ENCODE assay signal across 9 mouse cellular contexts in the genomic region with DNA sequence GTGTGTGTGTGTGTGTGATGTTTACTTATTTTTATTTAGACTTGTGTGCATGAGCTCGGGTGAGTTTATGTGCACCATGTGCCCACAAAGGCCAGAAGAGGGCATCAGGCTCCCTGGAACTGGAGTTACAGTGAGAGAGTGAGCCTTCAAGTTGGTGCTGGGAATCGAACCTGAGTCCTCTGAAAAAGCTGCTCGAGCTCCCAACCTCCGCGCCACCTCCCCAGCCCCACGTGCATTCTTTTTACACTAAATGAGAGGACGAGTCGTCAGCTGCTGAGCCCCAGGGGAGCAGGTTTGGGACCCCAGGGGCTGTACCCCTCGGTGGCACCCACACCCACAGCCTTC. TPM values are rescaled to one million over a fixed set of nuclear protein-coding genes. Genes with fewer than 3 reads are reported as not detected.
DNase-seq lines count a peak whose midpoint lies in the region; ATAC-seq and TF ChIP-seq lines count a peak whose summit lies in the region.
"Had no signal": no experiment of that assay in that cellular context is flagged by ENCODE, and none has a peak within 500 bp of the region (broad histone marks: within the 10 kb centered on the region; RNA-seq: fewer than 3 reads in every experiment).

No protein-coding gene starts in this region.

- peaks cover 23% of the 10 kb centered on the region for H3K4me1 ChIP-seq in heart, postnatal 0 days (ENCODE audit: control insufficient read depth, insufficient read depth)
- peaks cover 3 to 5% of the 10 kb centered on the region in 2 experiments; a peak in 2 of 4 replicates for H3K4me1 ChIP-seq in ES-E14 (ENCODE audit: control insufficient read depth in 2 of 2, insufficient read depth in 2 of 2, low read length in 2 of 2, poor library complexity in 1 of 2)
- H3K4me1 ChIP-seq in forebrain, postnatal 0 days (ENCODE audit: insufficient read depth), result peaks cover 14% of the 10 kb centered on the region; the same call in 1 of the 2 replicates
- peaks cover 41% of the 10 kb centered on the region for H3K4me1 ChIP-seq in midbrain, embryonic 10.5 days

- H3K36me3 ChIP-seq in heart, postnatal 0 days (replicated peaks; ENCODE audit: control insufficient read depth, insufficient read depth, low read length), result peaks cover 26% of the 10 kb centered on the region
- peaks cover 2% of the 10 kb centered on the region; the same call in 1 of the 2 replicates for H3K36me3 ChIP-seq in ES-E14 (ENCODE audit: control insufficient read depth, insufficient read depth, low read length, poor library complexity, severe bottlenecking)
- peaks cover 18% of the 10 kb centered on the region for H3K36me3 ChIP-seq in forebrain, postnatal 0 days (ENCODE audit: insufficient read depth)
- peaks cover 35% of the 10 kb centered on the region for H3K36me3 ChIP-seq in midbrain, embryonic 10.5 days

- no peak for TF ChIP-seq EP300 in heart, postnatal 0 days (IDR thresholded peaks at IDR 0.05; ENCODE audit: low read depth)

- peak overlapping the region; percentile 90 for H3K4me3 ChIP-seq in heart, postnatal 0 days (ENCODE audit: low read depth, low read length)
- peak overlapping the region; percentile 86 to 90 for H3K4me3 ChIP-seq in ES-E14 (ENCODE audit: insufficient read depth in 1 of 2, low read depth in 1 of 2, low read length in 2 of 2, poor library complexity in 1 of 2, severe bottlenecking in 1 of 2)
- H3K4me3 ChIP-seq in forebrain, postnatal 0 days (ENCODE audit: low read depth, low read length), result peak overlapping the region; percentile 71
- peak overlapping the region; percentile 93 for H3K4me3 ChIP-seq in midbrain, embryonic 10.5 days

- no peak for DNase-seq in heart, postnatal 0 days (ENCODE audit: low spot score)
- no peak for DNase-seq in heart, adult 8-10 months (ENCODE audit: low spot score)
- DNase-seq in ES-E14 (ENCODE audit: low read depth, low spot score), result peak; percentile 54
- no peak for DNase-seq in forebrain, postnatal 0 days
- DNase-seq in midbrain, embryonic 10.5 days (ENCODE audit: low spot score), result no peak
- DNase-seq in adrenal gland, adult 18-20 months (ENCODE audit: low spot score in 2 of 2), result no peak
- no peak for DNase-seq in layer of hippocampus, postnatal 36 days
- DNase-seq in adrenal gland, postnatal 10 days, result no peak

- peak overlapping the region; percentile 84 for H3K9ac ChIP-seq in heart, postnatal 0 days (replicated peaks; ENCODE audit: low read depth, low read length)
- peak overlapping the region; percentile 91 for H3K9ac ChIP-seq in ES-E14 (ENCODE audit: insufficient read depth, low read depth, low read length, poor library complexity, severe bottlenecking)
- H3K9ac ChIP-seq in forebrain, postnatal 0 days, result peak overlapping the region; percentile 79

- peak overlapping the region; percentile 79 for H3K4me2 ChIP-seq in heart, postnatal 0 days (ENCODE audit: low read depth, low read length)
- peak overlapping the region; percentile 64 for H3K4me2 ChIP-seq in forebrain, postnatal 0 days (ENCODE audit: low read depth)

- WGBS in heart, postnatal 0 days, result 4% methylated on average over 9 of the region's 9 CpGs
- WGBS in forebrain, postnatal 0 days, result 4% methylated on average over 9 of the region's 9 CpGs
- WGBS in midbrain, embryonic 10.5 days, result 8% methylated on average over 9 of the region's 9 CpGs

- peak overlapping the region; percentile 86 for H3K27ac ChIP-seq in heart, postnatal 0 days (ENCODE audit: low read depth)
- H3K27ac ChIP-seq in ES-E14 (ENCODE audit: insufficient read depth, low read depth, low read length, poor library complexity, severe bottlenecking), result peak overlapping the region; percentile 82
- H3K27ac ChIP-seq in forebrain, postnatal 0 days (ENCODE audit: low read depth, low read length), result peak overlapping the region; percentile 91
- H3K27ac ChIP-seq in midbrain, embryonic 10.5 days (replicated peaks), result peak overlapping the region; percentile 97

- H3K9me3 ChIP-seq in heart, postnatal 0 days (replicated peaks; ENCODE audit: control insufficient read depth, low read length), result no peaks in the 10 kb centered on the region
- no peaks in the 10 kb centered on the region for H3K9me3 ChIP-seq in ES-E14 (ENCODE audit: control insufficient read depth, insufficient read depth, low read depth, low read length)
- H3K9me3 ChIP-seq in forebrain, postnatal 0 days (ENCODE audit: low read length), result no peaks in the 10 kb centered on the region
- H3K9me3 ChIP-seq in midbrain, embryonic 10.5 days (replicated peaks), result no peaks in the 10 kb centered on the region

- no peak for TF ChIP-seq CTCF in heart, postnatal 0 days (IDR thresholded peaks at IDR 0.05; ENCODE audit: low read depth)
- peak; percentile 40 for TF ChIP-seq CTCF in forebrain, postnatal 0 days (IDR thresholded peaks at IDR 0.05; ENCODE audit: low read depth)

- in situ Hi-C loops in ES-E14 (cut with MboI; ENCODE audit: low sequenced_read_pairs in 2 of 2, unreplicated experiment in 2 of 2), result loop anchor here (25.0 kb wide), 2 partner anchors 425 to 1200 kb away; a partner anchor contains a TSS

- no peaks in the 10 kb centered on the region for H3K27me3 ChIP-seq in heart, postnatal 0 days (ENCODE audit: control insufficient read depth, insufficient read depth, low read length)
- no peaks in the 10 kb centered on the region for H3K27me3 ChIP-seq in forebrain, postnatal 0 days (ENCODE audit: insufficient read depth, low read length)
- H3K27me3 ChIP-seq in midbrain, embryonic 10.5 days (ENCODE audit: low read depth, poor library complexity, severe bottlenecking), result no peaks in the 10 kb centered on the region

- ATAC-seq in heart, postnatal 0 days (ENCODE audit: insufficient read depth, low read depth), result no peak; the same call in 1 of the 2 replicates
- ATAC-seq in forebrain, postnatal 0 days, result no peak

TF ChIP-seq in ES-E14, 5 proteins besides CTCF, POLR2A, EP300 and RAD21:
- TF ChIP-seq ZNF384 (IDR thresholded peaks at IDR 0.05; ENCODE audit: low read depth, low read length) (no peak), HCFC1 (IDR thresholded peaks at IDR 0.05; ENCODE audit: borderline replicate concordance, insufficient read depth, low read length) (no peak), CHD2 (IDR thresholded peaks at IDR 0.05; ENCODE audit: low read depth, low read length) (no peak), ZC3H11A (IDR thresholded peaks at IDR 0.05; ENCODE audit: borderline replicate concordance, low read depth, low read length) (no peak), MAFK (IDR thresholded peaks at IDR 0.05; ENCODE audit: insufficient read depth, low read depth, low read length) (no peak)

RNA-seq across cellular contexts. Expression of a gene that starts 0.5 kb away (rescaled TPM):
- 4.9 and 5.1 TPM in 2 replicates for total RNA-seq in heart, postnatal 0 days (2014; rRNA removed; ENCODE audit: low replicate concordance)
- polyA plus RNA-seq in heart, postnatal 0 days (2015; fragmentation: Nextera tagmentation; extraction: Ambion mirVana), result 4.0 and 4.2 TPM in 2 replicates
- total RNA-seq in heart, adult 8-10 months (2022), result 1 to 10 TPM; 4.4 to 7.4 (median 5.6) TPM
- total RNA-seq in ES-E14 (2012; rRNA removed), result 12.6 and 16.2 TPM in 2 replicates
- 13.8 and 14.7 TPM in 2 replicates for total RNA-seq in forebrain, postnatal 0 days (2014; rRNA removed)
- 5.5 and 7.0 TPM in 2 replicates for polyA plus RNA-seq in forebrain, postnatal 0 days (2015; fragmentation: Nextera tagmentation; extraction: Ambion mirVana)
- 11.4 and 12.0 TPM in 2 replicates for polyA plus RNA-seq in midbrain, embryonic 10.5 days (2016; fragmentation: Nextera tagmentation; extraction: Ambion mirVana)
- 10 to 100 TPM; 10.0 to 11.1 TPM for total RNA-seq in adrenal gland, adult 18-20 months (2021)
- 1 to 10 TPM; 7.7 to 9.9 TPM for total RNA-seq in layer of hippocampus, postnatal 36 days (2021)
- 10 to 100 TPM; 11.0 to 12.4 TPM for total RNA-seq in adrenal gland, postnatal 10 days (2021)

RNA-seq across cellular contexts. Expression of a gene that starts 0.8 kb away (rescaled TPM):
- 2.4 and 4.3 TPM in 2 replicates for total RNA-seq in heart, postnatal 0 days (2014; rRNA removed; ENCODE audit: low replicate concordance)
- polyA plus RNA-seq in heart, postnatal 0 days (2015; fragmentation: Nextera tagmentation; extraction: Ambion mirVana), result 8.2 and 8.6 TPM in 2 replicates
- 10 to 100 TPM in 1 of 4 experiments, 1 to 10 TPM in 3; 5.7 to 10.8 (median 8.0) TPM for total RNA-seq in heart, adult 8-10 months (2022)
- 10.6 and 11.9 TPM in 2 replicates for total RNA-seq in ES-E14 (2012; rRNA removed)
- total RNA-seq in forebrain, postnatal 0 days (2014; rRNA removed), result 7.4 and 9.2 TPM in 2 replicates
- polyA plus RNA-seq in forebrain, postnatal 0 days (2015; fragmentation: Nextera tagmentation; extraction: Ambion mirVana), result 8.0 and 12.1 TPM in 2 replicates
- 22.1 and 23.0 TPM in 2 replicates for polyA plus RNA-seq in midbrain, embryonic 10.5 days (2016; fragmentation: Nextera tagmentation; extraction: Ambion mirVana)
- total RNA-seq in adrenal gland, adult 18-20 months (2021), result 10 to 100 TPM; 13.7 to 19.0 TPM
- 10 to 100 TPM; 25.2 to 28.3 TPM for total RNA-seq in layer of hippocampus, postnatal 36 days (2021)
- total RNA-seq in adrenal gland, postnatal 10 days (2021), result 10 to 100 TPM; 17.2 to 26.9 TPM

RNA-seq across cellular contexts. Expression of a gene that starts 25.8 kb away (rescaled TPM):
- 1.6 TPM in 1 of 2 replicates, not detected in the other for total RNA-seq in heart, postnatal 0 days (2014; rRNA removed; ENCODE audit: low replicate concordance)
- not detected in 2 replicates for polyA plus RNA-seq in heart, postnatal 0 days (2015; fragmentation: Nextera tagmentation; extraction: Ambion mirVana)
- total RNA-seq in heart, adult 8-10 months (2022), result not detected
- not detected in 2 replicates for total RNA-seq in ES-E14 (2012; rRNA removed)
- total RNA-seq in forebrain, postnatal 0 days (2014; rRNA removed), result 0.19 TPM in 1 of 2 replicates, not detected in the other
- 0.19 and 0.20 TPM in 2 replicates for polyA plus RNA-seq in forebrain, postnatal 0 days (2015; fragmentation: Nextera tagmentation; extraction: Ambion mirVana)
- polyA plus RNA-seq in midbrain, embryonic 10.5 days (2016; fragmentation: Nextera tagmentation; extraction: Ambion mirVana), result not detected in 2 replicates
- total RNA-seq in adrenal gland, adult 18-20 months (2021), result not detected
- under 1 TPM; 0.50 to 0.63 TPM for total RNA-seq in layer of hippocampus, postnatal 36 days (2021)
- not detected for total RNA-seq in adrenal gland, postnatal 10 days (2021)
- polyA plus RNA-seq: brain, embryonic 14.5 days had no signal
